Mouse (Mus musculus) myocyte (in vitro differentiated cells): ENCODE data around the gene March6. TPM values are rescaled to one million over a fixed set of nuclear protein-coding genes. Genes with fewer than 3 reads are reported as not detected.

Experiments
- H3K27me3 ChIP-seq: one replicate; pipeline ENCODE4 v1.6.1; 2011; ENCODE audit not compliant: control insufficient read depth, insufficient read depth, insufficient read length
- H3K36me3 ChIP-seq: one replicate; pipeline ENCODE4 v1.6.1; 2011; ENCODE audit not compliant: control insufficient read depth, insufficient read depth
- H3K4me2 ChIP-seq: one replicate; pipeline ENCODE4 v1.6.1; 2011; ENCODE audit warnings: low read depth, control low read depth
- H3K4me3 ChIP-seq: one replicate; pipeline ENCODE4 v1.5.1; 2011; ENCODE audit warnings: mild to moderate bottlenecking, control low read depth, moderate library complexity
- H3K79me2 ChIP-seq: one replicate; pipeline ENCODE4 v1.6.1; 2011; ENCODE audit not compliant: control insufficient read depth, insufficient read depth
- H3ac ChIP-seq: one replicate; pipeline ENCODE4 v1.6.1; 2011; ENCODE audit not compliant: control insufficient read depth, insufficient read length
- CEBPB ChIP-seq: IDR thresholded peaks from 2 replicates; pipeline ENCODE4 v1.6.1; 2011; ENCODE audit warnings: mild to moderate bottlenecking, moderate library complexity; ENCODE audit not compliant: poor library complexity, insufficient read depth, severe bottlenecking
- E2F4 ChIP-seq: IDR thresholded peaks from one replicate; pipeline ENCODE4 v1.6.1; 2011; ENCODE audit warnings: mild to moderate bottlenecking, control low read depth, moderate library complexity; ENCODE audit not compliant: insufficient read depth
- MAX ChIP-seq: IDR thresholded peaks from one replicate; pipeline ENCODE4 v1.6.1; 2011; ENCODE audit warnings: low read depth, mild to moderate bottlenecking, control low read depth
- MYOD1 ChIP-seq, 3 experiments: IDR thresholded peaks; one replicate each; pipeline ENCODE4 v1.6.1; 2011; ENCODE audit warnings: control low read depth in 2 of 3, low read depth in 2 of 3, mild to moderate bottlenecking in 2 of 3, moderate library complexity in 1 of 3; ENCODE audit not compliant: insufficient read length in 2 of 3, control insufficient read depth in 1 of 3
- MYOG ChIP-seq, 3 experiments: IDR thresholded peaks; one replicate each; pipeline ENCODE4 v1.6.1; 2011; ENCODE audit warnings: control low read depth in 2 of 3, low read depth in 2 of 3, mild to moderate bottlenecking in 2 of 3; ENCODE audit not compliant: insufficient read length in 2 of 3, control insufficient read depth in 1 of 3, insufficient read depth in 1 of 3
- POLR2A ChIP-seq: IDR thresholded peaks from one replicate; pipeline ENCODE4 v1.6.1; 2011; ENCODE audit warnings: low read depth, mild to moderate bottlenecking, control low read depth, moderate library complexity; ENCODE audit not compliant: insufficient read length
- POLR2AphosphoS2 ChIP-seq: IDR thresholded peaks from one replicate; pipeline ENCODE4 v1.6.1; 2011; ENCODE audit warnings: low read depth, control low read depth; ENCODE audit not compliant: insufficient read length
- REST ChIP-seq: IDR thresholded peaks from one replicate; pipeline ENCODE4 v1.6.1; 2011; ENCODE audit warnings: mild to moderate bottlenecking, control low read depth, moderate library complexity; ENCODE audit not compliant: insufficient read depth, insufficient read length
- SRF ChIP-seq: IDR thresholded peaks from one replicate; pipeline ENCODE4 v1.6.1; 2011; ENCODE audit warnings: low read depth; ENCODE audit not compliant: control insufficient read depth, insufficient read length
- TCF12 ChIP-seq: IDR thresholded peaks from one replicate; pipeline ENCODE4 v1.6.1; 2011; ENCODE audit warnings: mild to moderate bottlenecking, control low read depth; ENCODE audit not compliant: poor library complexity, insufficient read depth, severe bottlenecking
- TCF3 ChIP-seq: IDR thresholded peaks from one replicate; pipeline ENCODE4 v1.6.1; 2011; ENCODE audit warnings: low read depth, control low read depth; ENCODE audit not compliant: insufficient read length
- USF1 ChIP-seq: IDR thresholded peaks from one replicate; pipeline ENCODE4 v1.6.1; 2011; ENCODE audit warnings: low read depth, mild to moderate bottlenecking, control low read depth, moderate library complexity
- polyA plus RNA-seq: library from polyadenylated mRNA; unstranded; fragments of >200 nt; fragmentation: generic; extraction: Trizol; gene quantifications from one replicate; pipeline ENCODE4 v1.2.1, GENCODE M21; 2012; ENCODE audit warnings: missing spikeins

Gene March6
- polyA plus RNA-seq, 1 experiment = 37.2 TPM

DNA sequence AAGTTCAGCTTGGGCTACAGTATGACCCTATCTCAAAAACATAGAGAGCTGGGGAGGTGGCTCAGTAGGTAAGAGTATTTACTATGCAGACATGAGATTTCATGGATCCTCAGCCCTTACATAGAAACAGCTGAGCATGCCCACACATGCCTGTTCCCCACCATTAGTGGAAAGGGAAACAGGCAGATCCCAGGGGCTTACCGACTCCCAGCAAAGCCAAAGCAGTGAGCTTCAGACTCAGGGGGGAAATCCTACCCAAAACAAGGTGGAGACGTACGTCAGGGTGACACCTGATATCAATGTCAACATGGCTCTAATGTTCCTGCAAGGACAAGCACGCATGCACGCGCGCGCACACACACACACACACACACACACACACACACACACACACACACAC, 99.0 kb downstream of the March6 start:
- H3K79me2 ChIP-seq = no peaks in the 10 kb centered on the region
- TF ChIP-seq MYOG (IDR thresholded peaks at IDR 0.05; ENCODE audit: control insufficient read depth in 1 of 3, insufficient read depth in 1 of 3, insufficient read length in 2 of 3, low read depth in 2 of 3) (no peak), MAX (no peak), TCF3 (no peak), POLR2A (no peak), MYOD1 (IDR thresholded peaks at IDR 0.05; ENCODE audit: control insufficient read depth in 1 of 3, insufficient read length in 2 of 3, low read depth in 2 of 3) (no peak), E2F4 (no peak), CEBPB (no peak), TCF12 (no peak), POLR2AphosphoS2 (no peak)
- H3K4me3 ChIP-seq = no peak overlapping the region
- H3K27me3 ChIP-seq = no peaks in the 10 kb centered on the region
- H3ac ChIP-seq = no peak overlapping the region
- no peaks in the 10 kb centered on the region for H3K36me3 ChIP-seq
- H3K4me2 ChIP-seq = no peak overlapping the region

DNA sequence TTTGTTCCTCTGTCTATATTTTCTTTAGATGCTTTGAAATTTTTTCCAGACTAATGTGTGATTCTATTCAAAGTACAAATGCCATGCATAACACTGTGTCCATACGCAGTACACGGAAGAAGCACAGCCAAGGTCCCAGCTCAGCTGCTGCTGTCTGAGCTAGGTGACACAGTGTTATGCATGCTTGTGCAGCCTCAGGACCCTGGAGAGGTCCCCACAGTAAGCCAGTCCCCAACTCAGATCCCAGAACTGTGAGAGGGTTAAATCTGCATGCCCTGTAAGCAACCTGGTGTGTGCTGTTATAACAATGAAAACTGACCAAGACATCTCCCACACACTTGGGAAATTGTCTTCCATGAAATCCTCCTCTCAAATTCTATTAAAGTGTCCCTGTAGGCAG, 100.8 kb downstream of the March6 start:
- H3K4me3 ChIP-seq = no peak overlapping the region
- TF ChIP-seq CEBPB (no peak), POLR2AphosphoS2 (no peak), USF1 (no peak), POLR2A (no peak), E2F4 (no peak), REST (peak; percentile 84), SRF (no peak)
- no peaks in the 10 kb centered on the region for H3K79me2 ChIP-seq
- H3ac ChIP-seq = no peak overlapping the region
- no peaks in the 10 kb centered on the region for H3K36me3 ChIP-seq
- H3K27me3 ChIP-seq = no peaks in the 10 kb centered on the region
- no peak overlapping the region for H3K4me2 ChIP-seq

DNA sequence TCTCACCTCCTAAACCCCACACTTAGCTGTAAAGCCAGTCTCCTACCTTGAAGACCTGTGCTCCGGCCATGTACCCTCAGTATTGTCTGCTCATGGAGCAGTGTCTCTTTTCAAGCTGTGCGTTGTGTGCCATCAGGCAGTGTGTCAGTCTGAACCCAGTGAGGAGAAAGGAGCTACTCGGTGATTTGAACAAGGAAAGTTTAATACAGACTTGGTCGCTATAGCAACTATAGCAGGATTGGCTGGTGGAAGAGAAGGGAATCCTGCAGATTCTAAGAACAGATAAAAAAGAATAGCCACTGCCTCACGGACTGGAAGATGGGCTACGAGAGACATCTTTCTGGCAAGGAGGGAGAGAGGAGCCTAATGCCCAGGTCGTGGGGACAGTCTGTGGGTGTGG, 101.4 kb downstream of the March6 start:
- no peaks in the 10 kb centered on the region for H3K36me3 ChIP-seq
- H3K4me2 ChIP-seq = no peak overlapping the region
- TF ChIP-seq SRF = no peak
- no peak for TF ChIP-seq MYOG (IDR thresholded peaks at IDR 0.05; ENCODE audit: control insufficient read depth in 1 of 3, insufficient read depth in 1 of 3, insufficient read length in 2 of 3, low read depth in 2 of 3)
- TF ChIP-seq E2F4 = no peak
- no peak for TF ChIP-seq POLR2AphosphoS2
- TF ChIP-seq CEBPB = no peak
- H3ac ChIP-seq = no peak overlapping the region
- H3K4me3 ChIP-seq = no peak overlapping the region
- H3K79me2 ChIP-seq = no peaks in the 10 kb centered on the region
- no peaks in the 10 kb centered on the region for H3K27me3 ChIP-seq

- H3K36me3 ChIP-seq = no peaks in the 10 kb centered on the region
- TF ChIP-seq USF1 = no peak
- no peak for TF ChIP-seq MAX
- peak in 1 of 3 experiments; percentile 75 for TF ChIP-seq MYOG (IDR thresholded peaks at IDR 0.05; ENCODE audit: control insufficient read depth in 1 of 3, insufficient read depth in 1 of 3, insufficient read length in 2 of 3, low read depth in 2 of 3)
- no peak for TF ChIP-seq TCF12
- peak; percentile 10 to 73 (median 65) for TF ChIP-seq MYOD1 (IDR thresholded peaks at IDR 0.05; ENCODE audit: control insufficient read depth in 1 of 3, insufficient read length in 2 of 3, low read depth in 2 of 3)
- TF ChIP-seq CEBPB = 0 out of 2 replicates have a peak, but pooled peaks have one; percentile 24
- TF ChIP-seq TCF3 = no peak
- no peak for TF ChIP-seq E2F4
- no peak overlapping the region for H3ac ChIP-seq
- H3K79me2 ChIP-seq = no peaks in the 10 kb centered on the region
- H3K4me2 ChIP-seq = peak overlapping the region; percentile 67
- no peaks in the 10 kb centered on the region for H3K27me3 ChIP-seq
- H3K4me3 ChIP-seq = no peak overlapping the region
Measured at GRCm38 (mm10) chr15:31428571-31428970, 102.3 kb downstream of the March6 start.

DNA sequence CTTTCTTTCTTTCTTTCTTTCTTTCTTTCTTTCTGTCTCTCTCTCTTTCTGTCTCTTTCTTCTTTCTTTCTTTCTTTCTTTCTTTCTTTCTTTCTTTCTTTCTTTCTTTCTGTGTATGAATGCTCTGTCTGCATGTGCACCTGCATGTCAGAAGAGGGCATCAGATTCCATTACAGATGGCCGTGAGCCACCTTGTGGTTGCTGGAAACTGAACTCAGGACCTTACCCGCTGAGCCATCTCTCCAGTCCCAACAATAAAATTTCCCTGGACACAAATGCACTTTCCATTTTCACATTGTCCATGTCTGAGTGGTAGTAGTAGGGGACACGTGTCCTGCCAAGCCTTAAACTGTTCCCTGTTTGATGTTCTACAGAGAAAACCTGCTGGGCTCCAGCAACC, 103.5 kb downstream of the March6 start:
- H3K79me2 ChIP-seq = no peaks in the 10 kb centered on the region
- TF ChIP-seq MYOD1 (IDR thresholded peaks at IDR 0.05; ENCODE audit: control insufficient read depth in 1 of 3, insufficient read length in 2 of 3, low read depth in 2 of 3) (no peak), SRF (no peak), MYOG (IDR thresholded peaks at IDR 0.05; ENCODE audit: control insufficient read depth in 1 of 3, insufficient read depth in 1 of 3, insufficient read length in 2 of 3, low read depth in 2 of 3) (no peak), TCF12 (no peak), USF1 (no peak), CEBPB (no peak), MAX (no peak), POLR2AphosphoS2 (no peak), REST (no peak), TCF3 (no peak), POLR2A (no peak), E2F4 (no peak)
- no peak overlapping the region for H3K4me2 ChIP-seq
- no peaks in the 10 kb centered on the region for H3K36me3 ChIP-seq
- no peak overlapping the region for H3ac ChIP-seq
- no peak overlapping the region for H3K4me3 ChIP-seq
- H3K27me3 ChIP-seq = no peaks in the 10 kb centered on the region
